Mouse (Mus musculus) T-helper 2 cell (primary cell): Measurements from ENCODE around the gene Asb1.

Experiments
- in situ Hi-C: fragments of 300-600 bp; cut with MboI, MseI; formaldehyde crosslinking; loops from one replicate; pipeline ENCODE4 v1.15.1; 2025; ENCODE audit warnings: high pct_unique_total_duplicates

The Asb1 gene

DNA sequence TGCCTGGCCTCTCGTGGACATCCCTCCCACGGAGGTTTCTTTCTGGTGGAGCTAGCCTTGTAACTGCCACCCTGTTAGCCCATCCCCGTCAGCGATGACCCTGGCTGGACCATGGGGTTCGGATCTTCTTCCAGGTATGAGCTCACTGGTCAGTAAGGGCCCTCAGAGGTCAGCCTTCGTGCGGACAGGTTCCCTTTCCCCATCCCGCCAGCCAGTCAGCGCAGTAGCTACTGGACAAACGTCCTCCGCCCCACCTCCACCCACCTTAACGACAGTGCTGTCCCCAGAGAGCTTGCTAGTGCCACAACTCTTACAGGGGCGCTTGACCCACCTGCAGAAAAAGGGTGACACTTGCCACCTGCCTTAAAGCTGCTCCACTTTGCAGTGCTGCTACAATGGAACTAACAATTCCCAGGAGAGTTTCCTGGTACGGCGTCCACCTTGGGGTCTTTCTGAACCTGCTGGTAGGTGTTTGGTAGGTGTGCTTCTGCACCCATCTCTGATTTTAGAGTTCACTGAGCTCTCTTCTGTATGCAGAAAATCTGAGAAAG lies 773 bp downstream of the Asb1 start:
- in situ Hi-C loops = no loop called here

DNA sequence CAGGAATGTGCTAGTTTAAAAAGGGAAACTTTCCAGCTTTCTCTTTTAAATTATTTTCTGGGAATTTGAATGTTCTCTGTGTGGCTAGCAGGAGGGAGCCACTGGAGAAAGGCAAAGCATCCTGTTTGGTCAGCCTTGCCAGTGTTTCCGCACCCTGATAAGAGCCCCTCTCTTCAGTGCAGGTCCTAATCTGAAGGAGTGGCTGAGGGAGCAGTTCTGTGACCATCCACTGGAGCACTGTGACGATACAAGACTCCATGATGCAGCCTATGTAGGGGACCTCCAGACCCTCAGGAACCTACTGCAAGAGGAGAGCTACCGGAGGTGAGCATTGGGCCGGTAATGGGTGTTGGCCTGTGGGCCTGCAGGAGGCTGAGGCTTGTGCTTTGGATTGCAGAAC lies 3.6 kb downstream of the Asb1 start:
- in situ Hi-C loops = no loop called here

DNA sequence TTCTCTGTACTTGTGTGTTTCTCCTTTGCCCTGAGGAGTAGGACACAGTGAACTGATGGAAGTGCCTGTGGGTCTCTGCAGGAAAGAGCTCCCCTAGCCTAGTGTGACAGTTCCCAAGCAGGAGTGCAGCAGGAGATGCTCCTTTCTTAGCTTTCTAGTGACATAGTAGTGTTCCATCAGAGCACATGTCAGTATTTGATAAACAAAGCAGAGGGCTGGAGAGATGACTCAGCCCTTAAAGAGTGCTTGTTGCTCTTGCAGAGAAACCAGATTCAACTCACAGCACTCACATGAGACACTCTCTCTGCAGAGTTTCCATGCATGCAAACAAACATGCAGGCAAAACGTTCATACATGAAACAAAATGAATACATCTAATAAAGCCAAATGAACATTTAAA lies 4.9 kb downstream of the Asb1 start:
- in situ Hi-C loops = no loop called here

DNA sequence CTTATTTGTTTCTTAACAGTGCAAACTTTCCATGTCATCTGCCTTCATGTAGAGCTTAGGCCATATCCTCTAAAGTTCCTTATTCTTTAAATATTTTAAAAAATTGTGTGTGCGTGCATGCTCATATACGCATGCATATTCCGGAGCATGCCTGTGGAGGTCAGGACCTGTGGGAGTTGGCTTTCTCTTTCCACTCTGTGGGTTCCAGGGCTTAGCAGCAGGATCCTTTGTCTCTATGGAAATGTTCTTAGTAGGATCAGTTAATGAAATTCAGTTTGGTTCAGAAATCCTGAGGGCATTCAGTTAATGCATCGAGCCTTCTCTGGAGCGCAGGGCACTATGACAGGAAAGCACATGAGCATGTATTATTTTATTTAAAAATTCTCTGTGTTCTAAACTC lies 7.2 kb downstream of the Asb1 start:
- in situ Hi-C loops = no loop called here

DNA sequence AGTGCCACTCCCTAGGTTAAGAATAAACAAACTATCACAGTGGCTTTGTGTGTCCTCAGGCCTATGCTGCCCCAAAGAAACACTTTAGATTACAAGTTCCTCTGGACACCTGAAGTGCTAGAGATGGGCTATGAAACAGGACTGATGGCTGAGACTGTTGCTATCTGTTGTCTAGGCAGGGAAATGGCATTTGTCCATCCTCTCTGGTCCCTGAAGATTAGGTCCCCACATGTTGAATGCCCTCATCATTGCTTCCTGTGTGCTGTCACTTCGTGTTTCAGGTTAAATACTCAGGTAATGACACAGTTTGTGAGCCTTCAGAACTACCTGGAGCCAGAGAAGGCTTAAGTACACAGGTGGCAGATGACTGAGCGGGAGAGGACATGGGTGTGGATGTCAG lies 8.7 kb downstream of the Asb1 start:
- in situ Hi-C loops = no loop called here

DNA sequence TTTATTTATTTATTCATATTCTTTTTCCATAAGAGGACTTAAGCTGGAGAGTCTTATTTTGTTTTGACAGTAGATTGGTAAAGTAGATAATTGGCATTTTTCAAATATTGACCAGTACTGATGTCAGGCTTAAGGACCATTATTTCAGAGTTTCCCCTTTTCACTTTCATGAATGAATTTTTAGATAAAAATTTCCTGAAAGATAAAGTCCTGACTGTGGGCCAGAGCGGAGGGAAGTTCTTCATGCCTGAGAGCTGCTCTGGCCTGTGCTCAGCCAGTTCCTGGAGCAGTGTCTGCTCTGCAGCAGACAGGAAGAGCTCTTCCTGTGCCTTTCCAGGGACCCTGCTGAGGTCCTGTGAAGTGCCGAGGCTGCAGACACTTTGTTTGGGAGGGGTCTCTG lies 16.8 kb downstream of the Asb1 start:
- in situ Hi-C loops = no loop called here

DNA sequence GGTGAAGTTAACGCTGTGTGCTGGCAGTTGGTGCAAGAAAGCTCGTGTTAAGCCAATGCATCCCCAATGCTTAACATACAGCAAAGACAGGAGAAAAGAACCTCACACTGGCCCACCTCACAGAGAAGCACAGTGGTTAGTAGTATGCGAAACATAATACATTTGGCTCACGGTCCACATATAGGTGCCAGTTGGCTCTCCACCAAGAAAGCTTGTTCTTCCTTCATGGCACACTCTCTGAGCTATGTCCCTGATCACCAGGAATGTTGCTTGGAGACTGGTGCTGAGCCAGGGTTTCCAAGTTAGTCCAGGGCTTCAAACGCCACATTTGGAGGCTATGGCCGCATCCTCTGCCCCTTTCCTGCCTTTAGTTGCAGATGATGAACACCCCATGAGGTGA lies 20.9 kb downstream of the Asb1 start:
- in situ Hi-C loops = no loop called here

DNA sequence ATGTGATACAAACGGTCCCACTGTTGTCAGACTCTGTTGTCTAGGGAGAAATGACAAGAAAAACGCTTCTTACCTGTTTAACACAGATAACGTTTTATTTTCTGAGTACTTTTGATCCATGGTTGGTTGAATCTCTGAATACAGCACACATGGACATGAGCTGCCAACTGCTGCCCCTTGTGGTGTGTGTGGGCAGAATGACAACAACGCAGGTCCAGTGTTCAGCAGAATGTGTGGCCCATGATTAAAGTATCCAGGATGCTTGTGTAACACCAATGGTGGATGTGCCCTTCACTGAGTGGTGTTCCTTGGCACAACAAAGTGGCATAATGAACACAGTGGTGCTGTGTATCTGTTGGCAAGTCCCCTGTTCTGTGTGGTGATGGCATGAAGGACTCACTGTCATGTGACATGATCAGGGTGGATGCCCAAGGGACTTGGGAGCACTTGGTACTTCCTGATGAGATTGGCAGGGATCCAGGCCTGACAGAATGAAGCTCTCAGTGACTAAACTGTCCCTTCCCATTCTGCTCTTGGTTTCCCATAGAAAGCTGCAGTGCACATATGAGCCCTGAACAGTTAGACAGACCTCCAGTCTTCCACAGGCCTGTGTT lies 22.7 kb downstream of the Asb1 start:
- in situ Hi-C loops = no loop called here

DNA sequence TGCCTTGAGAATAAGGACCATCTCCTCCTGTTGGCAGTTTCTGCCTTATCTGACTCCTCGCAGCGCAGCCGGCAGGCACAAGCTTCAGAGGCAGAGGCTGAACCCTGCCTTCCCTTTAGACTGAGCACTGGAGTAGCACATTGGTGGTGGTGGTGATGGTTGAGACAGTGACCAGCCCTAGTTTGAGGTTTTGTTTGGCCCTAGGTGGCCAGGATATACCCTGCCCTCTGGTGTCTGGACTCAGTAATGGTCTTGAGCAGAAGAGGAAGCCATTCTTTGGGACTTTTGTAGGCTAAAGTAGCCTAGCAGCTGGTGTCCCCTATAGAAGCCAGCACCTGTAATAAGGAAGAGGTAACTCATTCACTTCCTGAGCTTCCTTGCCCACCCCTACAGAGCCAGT lies 23.7 kb downstream of the Asb1 start:
- in situ Hi-C loops = no loop called here

DNA sequence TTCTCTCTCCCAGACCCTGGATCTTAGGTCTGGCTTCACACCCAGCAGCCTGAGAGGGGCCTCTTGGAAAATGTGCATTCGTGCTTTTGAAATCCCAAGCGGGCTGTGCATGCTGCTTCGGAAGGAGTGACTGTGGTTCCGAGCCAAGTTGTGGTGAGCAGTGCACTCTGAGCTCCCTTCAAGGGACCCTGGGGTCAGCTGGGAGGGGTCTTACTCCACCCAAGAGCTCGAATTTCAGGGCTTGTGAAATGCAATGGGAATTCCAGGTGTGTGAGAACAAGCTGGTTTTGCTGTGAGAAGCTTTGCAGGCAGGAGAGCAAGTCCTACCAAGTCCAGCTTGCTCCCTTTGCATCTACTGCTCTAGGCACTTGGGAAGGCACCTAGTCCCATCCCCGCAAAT lies 24.3 kb downstream of the Asb1 start:
- in situ Hi-C loops = no loop called here

DNA sequence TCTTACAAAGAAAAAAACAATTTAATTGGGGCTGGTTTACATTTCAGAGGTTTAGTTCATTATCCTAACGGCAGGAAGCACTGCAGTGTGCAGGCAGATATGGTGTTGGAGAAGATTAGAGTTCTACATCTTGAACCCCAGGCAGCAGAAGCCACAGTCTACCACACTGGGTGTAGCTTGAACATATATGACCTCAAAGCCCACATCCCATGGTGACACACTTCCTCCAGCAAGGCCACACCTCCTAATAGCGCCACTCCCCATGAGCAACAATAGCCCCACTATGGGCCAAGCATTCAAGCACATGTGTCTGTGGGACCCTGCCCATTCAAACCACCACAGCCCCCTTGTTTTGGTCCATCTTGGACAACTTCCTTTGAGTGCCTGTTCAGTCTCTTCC lies 26.9 kb downstream of the Asb1 start:
- in situ Hi-C loops = no loop called here

DNA sequence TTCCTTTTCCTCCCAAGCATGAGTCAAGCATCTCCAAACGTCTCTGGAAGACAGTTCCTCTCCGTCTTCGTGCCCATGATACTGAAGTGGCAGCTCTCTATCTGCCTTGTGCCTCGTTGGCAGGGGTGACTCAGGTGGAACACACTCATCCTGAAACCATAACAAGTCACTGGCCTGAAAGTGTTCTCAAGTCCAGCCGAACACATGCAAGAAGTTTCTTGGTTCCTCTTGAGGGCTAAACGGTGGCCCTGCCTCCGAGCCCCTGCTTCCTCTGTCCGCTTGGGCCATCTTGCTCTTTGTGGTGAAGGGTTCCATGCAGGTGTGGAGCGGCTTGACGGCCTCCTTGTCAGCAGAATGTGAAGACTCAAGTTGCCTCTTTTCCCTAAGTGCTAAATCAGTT lies 32.1 kb downstream of the Asb1 start:
- in situ Hi-C loops = no loop called here

DNA sequence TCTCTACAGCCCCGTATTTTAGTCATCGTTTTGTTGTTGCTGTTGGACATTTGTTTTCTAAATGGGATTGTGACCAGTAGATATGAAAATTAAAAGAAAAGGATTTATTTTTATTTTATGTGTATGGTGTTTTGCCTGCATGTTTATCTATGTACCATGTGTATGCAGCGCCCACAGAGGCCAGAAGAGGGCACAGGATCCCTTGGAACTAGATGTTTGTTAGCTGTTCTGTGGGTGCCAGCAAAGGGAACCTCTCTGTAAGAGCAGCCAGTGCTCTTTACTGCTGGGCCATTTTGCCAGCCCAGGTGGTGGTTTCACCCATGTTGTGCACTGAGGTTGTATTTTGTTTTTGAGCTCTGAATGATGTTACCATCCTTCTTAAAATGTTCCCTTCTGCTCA lies 33.9 kb downstream of the Asb1 start:
- in situ Hi-C loops = no loop called here

DNA sequence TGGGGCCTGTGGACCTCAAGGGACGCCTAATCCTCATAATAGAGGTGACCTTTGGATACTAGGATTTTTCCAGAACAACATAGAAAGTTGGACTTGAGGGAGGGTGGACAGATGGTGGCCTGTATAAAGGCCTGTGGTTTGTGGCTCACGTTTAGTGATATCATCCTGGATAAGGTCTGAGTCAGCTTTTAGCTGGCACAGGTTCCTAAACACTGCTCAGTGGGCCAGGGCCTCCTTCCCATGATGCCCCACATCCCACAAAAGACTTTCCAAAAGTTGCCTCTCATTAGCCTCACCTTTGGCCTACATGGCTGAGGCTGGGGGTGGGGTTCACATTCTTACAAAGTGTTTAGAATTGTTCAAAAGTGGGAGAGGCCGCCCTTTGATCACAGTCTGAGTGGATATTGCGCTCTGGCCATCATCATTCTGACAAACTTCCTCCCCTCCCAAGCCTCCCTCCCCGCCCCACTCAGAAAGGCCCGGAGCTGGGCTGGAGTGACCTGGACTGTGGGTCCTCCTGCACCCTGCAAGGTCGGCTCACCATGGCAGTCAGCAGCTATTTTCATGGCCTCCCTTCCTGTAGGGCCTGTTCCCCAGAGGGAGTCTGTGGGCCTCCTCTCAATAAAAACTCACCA lies 37.7 kb downstream of the Asb1 start:
- in situ Hi-C loops = no loop called here

DNA sequence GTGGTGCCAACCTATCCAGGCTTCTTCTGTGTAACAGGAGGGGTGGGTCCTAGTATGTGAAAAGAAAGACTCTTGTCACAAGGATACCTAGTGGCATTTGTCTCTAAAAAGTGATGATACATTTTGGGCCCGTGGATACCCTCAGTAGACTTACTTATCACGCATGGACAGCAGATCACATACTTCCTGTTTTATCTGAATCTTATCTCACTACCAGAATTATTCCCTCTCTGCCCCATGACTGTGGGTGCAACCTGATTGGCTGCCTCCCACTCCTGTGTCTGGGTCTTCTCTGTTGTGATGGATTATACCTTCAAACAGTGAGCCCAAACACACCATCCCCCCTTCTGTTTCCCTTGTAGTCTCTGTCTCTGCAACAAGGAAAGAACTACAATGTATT lies 40.2 kb downstream of the Asb1 start:
- in situ Hi-C loops = loop anchor here (10.0 kb wide), 1 partner anchor 1614 kb away; no protein-coding TSS in a partner anchor

DNA sequence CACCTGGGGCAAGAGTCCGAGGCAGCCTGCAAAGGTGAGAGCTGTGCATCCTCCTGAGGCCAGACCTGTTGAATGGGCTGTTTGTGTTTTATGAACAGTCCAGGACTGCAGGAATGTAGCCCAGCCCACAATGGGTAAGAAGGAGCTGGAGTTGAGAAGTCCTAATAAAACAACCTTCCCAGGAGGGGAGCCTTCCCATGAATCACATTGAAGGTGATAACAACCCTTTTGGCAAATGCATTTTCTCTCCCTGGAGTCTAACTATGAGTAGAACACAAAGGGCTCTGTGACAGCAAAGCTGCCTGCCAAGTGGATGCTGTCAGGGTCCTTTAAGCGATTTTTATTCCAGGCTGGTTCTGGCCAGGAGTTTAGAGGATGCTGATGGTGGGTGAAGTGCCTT lies 40.9 kb downstream of the Asb1 start:
- in situ Hi-C loops = loop anchor here (10.0 kb wide), 1 partner anchor 1614 kb away; no protein-coding TSS in a partner anchor

DNA sequence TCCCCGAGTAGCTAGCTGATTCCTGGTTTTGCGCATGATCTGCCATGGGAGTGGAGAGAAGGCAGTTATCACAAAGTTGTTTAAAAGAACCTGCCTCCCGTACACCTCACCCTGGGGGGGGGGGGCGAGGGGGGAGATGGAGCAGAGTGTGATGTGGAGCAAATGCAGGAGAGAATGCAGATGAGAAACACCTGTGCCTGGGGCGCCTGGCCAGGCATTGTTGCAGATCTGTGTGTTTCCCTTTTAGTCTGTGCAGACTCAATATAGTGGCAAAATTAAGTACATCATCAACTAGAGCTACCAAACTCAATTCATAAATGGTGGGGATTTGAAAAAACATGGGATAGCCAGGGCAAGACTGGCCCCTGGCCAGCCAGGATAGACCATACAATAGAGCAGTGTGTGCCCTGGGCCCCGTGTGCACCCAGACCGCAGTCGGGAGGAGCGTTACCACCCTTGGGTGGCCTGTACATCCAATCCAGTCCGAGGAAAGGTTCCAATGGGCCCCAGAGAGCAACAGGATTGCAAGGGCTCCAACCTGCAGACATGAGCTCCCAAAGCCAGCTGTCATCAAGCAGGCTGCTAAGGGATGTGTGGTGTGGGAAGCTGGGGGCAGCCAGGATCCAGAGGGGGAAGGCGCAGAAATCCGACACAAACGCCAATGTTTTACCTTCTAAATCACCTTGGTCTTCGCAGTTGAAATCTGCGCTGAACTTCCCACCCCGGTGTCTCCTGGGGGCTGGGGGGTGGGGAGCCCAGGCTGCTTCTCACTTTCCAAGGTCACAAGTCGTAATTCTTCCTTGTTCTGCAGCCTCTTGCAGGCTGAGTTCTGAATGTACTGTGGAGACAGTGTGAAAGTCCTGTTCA lies 44.9 kb downstream of the Asb1 start:
- in situ Hi-C loops = loop anchor here (10.0 kb wide), 1 partner anchor 1610 kb away; no protein-coding TSS in a partner anchor

DNA sequence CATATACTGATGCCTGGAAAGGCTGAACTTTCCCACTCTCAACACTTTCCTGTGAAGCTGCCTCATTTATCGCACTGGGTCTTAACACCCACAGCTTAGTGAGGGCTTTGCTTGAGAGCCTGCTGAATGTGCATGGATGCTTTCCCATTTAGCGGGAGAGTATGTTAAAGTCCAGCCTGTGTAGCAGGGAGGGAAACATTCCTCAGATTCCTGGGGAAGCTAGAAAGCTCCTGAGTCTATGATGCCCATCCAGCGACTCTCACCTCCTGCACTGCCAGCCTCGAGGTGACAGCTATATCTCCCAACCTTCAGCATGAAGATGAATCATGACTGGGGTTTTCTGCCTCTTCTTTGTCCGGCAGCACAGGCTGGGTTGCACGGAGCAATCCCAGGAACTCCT lies 49.4 kb downstream of the Asb1 start:
- in situ Hi-C loops = loop anchor here (10.0 kb wide), 1 partner anchor 1605 kb away; no protein-coding TSS in a partner anchor

DNA sequence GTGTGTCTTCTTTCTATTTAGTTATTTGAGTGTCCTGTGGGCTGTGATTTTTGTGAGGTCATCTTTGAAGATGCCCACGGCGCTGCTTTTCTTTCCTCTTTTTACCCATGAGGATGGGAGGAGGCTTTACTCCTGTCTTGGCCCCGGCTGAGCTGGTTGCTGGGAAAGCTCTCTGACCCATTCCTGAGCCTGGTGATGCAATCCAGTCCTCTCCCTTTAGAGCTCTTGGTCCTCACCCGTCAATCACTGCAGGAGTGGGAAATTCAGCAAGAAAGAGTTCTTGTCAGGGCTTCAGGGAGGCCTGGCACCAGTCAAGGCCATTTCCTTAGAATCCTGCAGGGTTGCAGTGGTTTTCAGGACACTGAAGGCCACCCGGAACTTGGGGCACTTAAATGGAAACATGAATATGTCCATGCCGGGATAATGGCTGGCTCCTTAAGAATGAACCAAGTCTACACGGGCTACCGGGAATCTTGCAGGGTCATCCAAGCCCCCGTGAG lies 55.2 kb downstream of the Asb1 start:
- in situ Hi-C loops = no loop called here

DNA sequence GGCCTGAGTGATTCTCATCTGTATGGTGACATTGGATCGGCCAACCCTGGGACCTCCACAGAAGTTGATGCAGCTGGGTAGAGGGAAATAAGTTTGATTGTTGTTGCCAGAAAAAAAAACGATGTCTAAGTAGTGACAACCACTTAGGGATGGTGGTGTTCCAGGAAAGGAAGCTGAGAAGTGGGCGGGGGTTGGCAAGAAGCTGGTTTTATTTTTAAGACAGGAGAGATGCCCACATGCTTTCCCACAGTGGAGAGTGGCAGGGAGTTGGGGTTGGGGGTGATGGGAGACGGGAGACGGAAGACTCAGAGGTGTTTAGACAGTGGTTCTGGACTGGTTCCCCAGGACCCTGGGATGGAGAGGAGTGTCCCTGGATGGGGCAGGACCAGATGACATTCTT lies 57.3 kb downstream of the Asb1 start:
- in situ Hi-C loops = no loop called here

DNA sequence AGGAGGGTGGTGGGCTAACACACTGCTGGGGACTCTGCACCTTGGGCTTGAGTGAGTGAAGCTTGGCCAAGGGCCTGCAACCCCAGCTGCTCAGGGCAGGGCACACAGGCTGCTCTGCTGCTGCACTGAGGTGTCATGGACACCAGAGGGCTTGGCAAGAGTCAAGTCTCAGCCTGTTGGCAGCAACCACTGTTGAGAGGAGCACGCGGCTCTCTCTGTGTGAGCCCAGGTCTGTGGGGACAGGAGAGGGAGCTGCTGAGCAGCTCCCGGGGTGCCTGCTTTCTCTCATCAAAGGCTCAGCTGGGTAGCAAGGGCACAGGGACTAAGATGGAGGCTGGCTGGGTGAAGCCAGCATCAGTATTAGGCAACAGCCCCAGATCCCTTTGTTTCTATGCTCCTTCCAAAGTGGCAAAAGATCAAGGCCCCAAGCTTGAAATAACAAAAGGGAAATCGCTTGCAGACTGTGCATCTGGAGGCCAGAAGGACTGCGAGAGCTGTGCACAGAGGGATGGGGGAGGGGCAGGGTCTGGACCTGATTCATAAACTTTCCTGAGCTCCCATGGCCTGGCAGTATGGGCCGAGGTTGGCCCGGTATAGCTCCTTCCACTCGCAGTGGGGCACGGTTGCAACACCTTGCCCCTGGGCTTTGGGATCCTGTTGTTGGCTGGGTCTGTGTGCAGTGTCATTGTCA lies 60.5 kb downstream of the Asb1 start:
- in situ Hi-C loops = no loop called here
